Mouse (Mus musculus): ENCODE results near the gene Pdcd2l. TPM values are rescaled to one million over a fixed set of nuclear protein-coding genes. Genes with fewer than 3 reads are reported as not detected.

Pdcd2l gene
- polyA plus RNA-seq, 1 experiment from 2014 or later: 69.0 TPM

DNA sequence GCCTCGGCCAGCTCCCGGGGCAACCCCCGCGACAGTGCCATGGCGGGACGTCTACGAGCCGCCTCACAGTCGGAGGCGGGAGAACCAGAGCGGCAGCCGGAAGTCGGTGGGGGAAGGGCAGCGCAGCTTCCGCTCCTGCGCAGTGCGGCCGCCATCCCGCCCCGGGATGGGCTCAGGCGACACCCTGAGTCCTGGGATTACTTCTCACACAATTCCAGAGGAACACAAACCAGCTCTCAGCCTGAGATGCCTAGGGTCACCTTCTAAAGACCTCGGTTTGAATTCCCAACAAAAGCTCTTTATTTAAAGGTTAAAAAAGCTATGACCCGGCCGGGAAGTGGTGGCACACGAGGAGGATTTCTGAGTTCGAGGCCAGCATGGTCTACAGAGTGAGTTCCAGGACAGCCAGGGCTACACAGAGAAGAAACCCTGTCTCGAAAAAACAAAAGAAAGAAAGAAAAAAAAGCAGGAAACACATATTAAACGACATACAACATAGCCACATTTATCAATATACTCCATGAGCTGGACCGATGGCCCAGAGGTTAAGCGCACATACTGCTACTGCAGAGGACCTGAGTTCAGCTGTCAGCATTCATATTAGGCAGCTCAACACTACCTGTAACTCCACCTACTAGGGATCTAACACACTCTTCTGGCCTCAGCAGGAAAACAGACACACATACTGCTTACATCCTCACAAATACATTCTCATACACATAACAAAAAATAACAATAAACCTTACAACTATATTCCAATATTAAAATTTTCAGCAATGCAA is 27.8 kb downstream of the Pdcd2l start:
- no peaks in the 10 kb centered on the region for H3K9me3 ChIP-seq
- H3K4me3 ChIP-seq: peak overlapping the region; percentile 93
- H3K36me3 ChIP-seq: peaks cover 16% of the 10 kb centered on the region
- H3K4me2 ChIP-seq (replicated peaks): peak overlapping the region; percentile 90
- H3K27me3 ChIP-seq: no peaks in the 10 kb centered on the region
- 11% methylated on average over 30 of the region's 30 CpGs for WGBS
- ATAC-seq (ENCODE audit: low FRiP score, low read depth): peak; percentile 97
- peaks cover 10% of the 10 kb centered on the region for H3K4me1 ChIP-seq
- peak overlapping the region; percentile 96 for H3K9ac ChIP-seq
- peak overlapping the region; percentile 89 for H3K27ac ChIP-seq

DNA sequence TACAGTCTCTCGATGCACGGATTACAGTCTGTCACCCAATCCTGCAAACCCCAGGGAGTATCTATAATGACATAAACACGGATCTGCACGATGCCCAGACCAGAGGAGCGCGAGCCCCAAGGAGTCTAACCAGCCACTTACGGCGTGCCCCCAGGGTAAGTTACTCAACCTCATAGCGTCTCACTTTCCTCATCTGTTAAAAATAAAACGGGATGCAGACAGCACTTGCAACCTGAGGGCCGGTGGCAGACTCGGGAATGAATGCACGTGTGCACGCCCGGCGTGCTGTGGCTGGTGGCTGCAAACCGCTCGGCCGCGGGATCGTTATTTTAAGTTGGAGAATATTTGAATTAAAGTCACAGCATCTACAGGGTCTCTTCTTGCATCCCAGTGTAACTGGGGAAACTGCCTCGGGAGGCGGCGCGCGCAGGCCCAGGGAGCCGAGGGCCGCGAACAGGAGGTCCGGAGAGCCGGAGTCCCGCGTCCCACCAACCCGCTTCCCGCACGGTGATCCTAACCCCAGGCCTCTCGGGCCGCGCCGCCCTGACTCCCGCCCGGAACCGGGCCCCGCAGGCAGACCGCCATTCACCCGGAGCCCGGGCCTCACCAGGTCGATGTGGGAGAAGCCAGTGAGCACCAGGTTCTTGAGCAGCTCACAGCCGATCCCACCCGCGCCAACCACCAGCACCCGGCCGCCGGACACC is 28.5 kb downstream of the Pdcd2l start:
- ATAC-seq (ENCODE audit: low FRiP score, low read depth): peak; percentile 75; the same call in 1 of the 2 replicates
- under 1% methylated on average over 54 of the region's 54 CpGs for WGBS
- Histone ChIP-seq H3K27ac (peak overlapping the region; percentile 89), H3K9me3 (no peaks in the 10 kb centered on the region), H3K4me1 (peaks cover 10% of the 10 kb centered on the region), H3K4me3 (peak overlapping the region; percentile 93), H3K36me3 (peaks cover 23% of the 10 kb centered on the region), H3K27me3 (no peaks in the 10 kb centered on the region), H3K4me2 (replicated peaks) (peak overlapping the region; percentile 90), H3K9ac (peak overlapping the region; percentile 96)

DNA sequence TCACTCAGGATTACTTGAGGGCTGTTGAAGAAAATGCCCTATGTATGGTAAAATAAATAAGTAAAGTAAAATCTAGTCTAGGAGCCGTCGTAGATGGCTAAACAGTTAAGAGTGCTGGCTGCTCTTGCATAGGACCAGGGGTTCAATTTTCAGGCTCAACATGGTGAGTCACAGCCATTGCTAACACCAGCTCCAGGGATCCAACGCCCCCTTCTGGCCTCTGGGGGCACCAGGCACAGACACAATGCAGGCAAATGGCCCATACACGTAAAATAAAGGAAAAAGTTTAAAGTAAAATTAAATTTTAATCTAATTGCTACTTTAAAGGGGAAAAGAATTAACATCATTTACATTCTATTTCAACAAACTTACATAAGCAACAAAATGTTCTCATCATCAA is 29.6 kb downstream of the Pdcd2l start:
- Histone ChIP-seq H3K36me3 (peaks cover 34% of the 10 kb centered on the region), H3K9ac (no peak overlapping the region), H3K4me3 (peak overlapping the region; percentile 20; the same call in 1 of the 2 replicates), H3K4me1 (peaks cover 10% of the 10 kb centered on the region), H3K9me3 (no peaks in the 10 kb centered on the region), H3K27me3 (no peaks in the 10 kb centered on the region), H3K4me2 (replicated peaks) (peak overlapping the region; percentile 90), H3K27ac (no peak overlapping the region)
- WGBS: 59% methylated on average over 4 of the region's 4 CpGs
- no peak for ATAC-seq (ENCODE audit: low FRiP score, low read depth)

DNA sequence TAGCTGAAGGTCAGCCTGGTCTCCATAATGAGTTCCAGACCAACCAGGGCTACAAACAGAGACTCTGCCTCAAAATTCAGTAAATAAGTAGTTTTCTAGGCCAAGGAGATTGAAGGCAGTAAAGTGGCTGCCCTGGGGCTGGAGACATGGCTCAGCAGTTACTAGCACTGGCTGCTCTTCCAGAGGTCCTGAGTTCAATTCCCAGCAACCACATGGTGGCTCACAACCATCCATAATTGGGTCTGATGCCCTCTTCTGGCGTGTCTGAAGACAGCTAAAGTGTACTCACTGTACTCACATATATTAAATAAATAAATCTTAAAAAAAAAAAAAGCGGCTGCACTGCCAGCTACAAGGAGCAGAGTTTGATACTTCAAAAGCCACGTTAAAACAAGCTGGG is 30.5 kb downstream of the Pdcd2l start:
- 81% methylated on average over 3 of the region's 3 CpGs for WGBS
- peaks cover 10% of the 10 kb centered on the region for H3K4me1 ChIP-seq
- peaks cover 42% of the 10 kb centered on the region for H3K36me3 ChIP-seq
- no peak overlapping the region for H3K4me3 ChIP-seq
- peak overlapping the region; percentile 90; the same call in 1 of the 2 replicates for H3K4me2 ChIP-seq (replicated peaks)
- H3K27me3 ChIP-seq: no peaks in the 10 kb centered on the region
- ATAC-seq (ENCODE audit: low FRiP score, low read depth): no peak
- H3K27ac ChIP-seq: no peak overlapping the region
- H3K9me3 ChIP-seq: no peaks in the 10 kb centered on the region
- H3K9ac ChIP-seq: no peak overlapping the region

DNA sequence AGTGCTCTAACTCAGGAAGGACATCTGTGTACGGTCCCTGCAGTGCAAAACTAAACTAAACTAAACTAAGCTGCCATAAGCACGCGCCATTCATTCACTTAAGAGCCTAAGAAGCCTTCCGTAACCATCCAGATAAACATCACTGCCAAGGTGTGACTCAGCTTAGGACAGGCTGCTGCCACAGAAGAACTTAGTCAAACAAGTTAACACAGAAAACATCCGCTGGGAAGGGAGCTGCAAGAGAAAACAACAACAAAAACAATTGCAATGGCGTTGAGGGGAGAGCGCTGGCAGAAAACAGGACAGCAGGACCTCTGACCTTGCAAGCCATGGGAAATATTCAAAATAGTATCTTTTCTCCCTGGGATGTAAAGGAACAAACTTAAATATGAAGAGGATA is 31.8 kb downstream of the Pdcd2l start:
- ATAC-seq (ENCODE audit: low FRiP score, low read depth): no peak
- WGBS: 91% methylated on average over 7 of the region's 7 CpGs
- Histone ChIP-seq H3K27ac (no peak overlapping the region), H3K36me3 (peaks cover 54% of the 10 kb centered on the region), H3K4me1 (peaks cover 10% of the 10 kb centered on the region), H3K27me3 (no peaks in the 10 kb centered on the region), H3K9me3 (no peaks in the 10 kb centered on the region), H3K4me3 (no peak overlapping the region), H3K9ac (no peak overlapping the region), H3K4me2 (replicated peaks) (no peak overlapping the region)

DNA sequence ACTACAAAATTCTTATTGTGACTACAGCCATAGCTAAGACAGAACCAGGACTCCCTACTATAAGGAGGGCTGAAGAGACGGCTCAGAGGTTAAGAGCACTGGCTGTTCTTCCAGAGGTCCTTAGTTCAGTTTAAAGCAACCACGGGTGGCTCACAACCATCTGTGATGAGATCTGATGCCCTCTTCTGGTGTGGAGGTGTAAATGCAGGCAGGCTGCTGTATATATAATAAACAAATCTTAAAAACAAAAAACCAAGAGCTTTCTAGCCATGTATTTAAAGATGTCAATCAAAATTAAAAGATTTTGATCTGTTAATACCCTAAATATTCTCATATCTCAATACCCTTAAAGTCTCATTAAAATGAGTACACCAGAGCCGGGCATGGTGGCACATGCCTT is 37.3 kb downstream of the Pdcd2l start:
- H3K27me3 ChIP-seq: no peaks in the 10 kb centered on the region
- H3K4me3 ChIP-seq: no peak overlapping the region
- no peak overlapping the region for H3K27ac ChIP-seq
- no peaks in the 10 kb centered on the region for H3K9me3 ChIP-seq
- ATAC-seq (ENCODE audit: low FRiP score, low read depth): no peak
- WGBS: 89% methylated on average over 3 of the region's 3 CpGs
- H3K4me1 ChIP-seq: no peaks in the 10 kb centered on the region
- H3K36me3 ChIP-seq: peaks cover 95% of the 10 kb centered on the region
- no peak overlapping the region for H3K9ac ChIP-seq
- no peak overlapping the region for H3K4me2 ChIP-seq (replicated peaks)

DNA sequence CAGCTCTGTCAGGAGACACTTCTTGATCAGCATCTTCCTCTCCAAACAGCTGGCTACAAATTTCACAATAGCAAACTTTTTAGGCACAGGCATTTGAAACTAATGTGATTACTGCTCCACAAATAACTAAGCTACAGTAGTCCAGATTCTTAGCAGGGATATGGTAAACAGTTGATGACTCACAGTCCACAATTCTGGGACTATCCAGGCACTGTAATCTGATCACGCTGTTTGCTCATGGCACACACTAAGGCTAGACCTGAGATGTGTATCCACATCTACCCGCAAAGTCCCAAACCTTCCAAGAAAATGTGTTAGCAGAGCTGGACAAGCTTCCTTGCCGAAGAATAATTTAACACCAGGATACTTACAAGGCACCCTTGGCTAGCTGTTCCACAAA is 38.5 kb downstream of the Pdcd2l start:
- 95% methylated on average over 3 of the region's 3 CpGs for WGBS
- H3K27me3 ChIP-seq: no peaks in the 10 kb centered on the region

DNA sequence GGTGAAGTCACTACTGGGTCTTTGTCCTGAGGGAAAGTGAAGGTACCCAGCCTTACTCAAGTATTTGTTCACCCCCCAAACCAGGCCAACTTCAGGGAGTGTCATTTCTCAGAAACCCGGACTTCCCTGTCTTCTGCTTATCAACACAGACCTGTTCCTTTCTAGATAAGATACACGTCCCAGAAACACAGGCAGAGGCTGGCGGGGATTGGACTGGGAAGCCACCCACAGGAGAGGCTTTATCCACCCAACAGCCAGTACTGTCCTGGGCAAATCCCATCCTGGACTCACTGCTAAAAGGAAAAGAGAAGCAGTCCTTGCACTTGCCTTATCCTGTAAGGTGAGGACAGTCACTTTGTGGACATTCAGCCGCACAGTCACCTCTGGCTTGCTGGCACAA is 49.3 kb downstream of the Pdcd2l start:
- H3K27ac ChIP-seq: no peak overlapping the region
- H3K4me3 ChIP-seq: no peak overlapping the region
- 90% methylated on average over 4 of the region's 4 CpGs for WGBS
- peaks cover 99% of the 10 kb centered on the region for H3K36me3 ChIP-seq
- no peak overlapping the region for H3K9ac ChIP-seq
- no peaks in the 10 kb centered on the region for H3K27me3 ChIP-seq
- H3K9me3 ChIP-seq: peaks cover 5% of the 10 kb centered on the region; the same call in 1 of the 2 replicates
- H3K4me2 ChIP-seq (replicated peaks): no peak overlapping the region
- no peaks in the 10 kb centered on the region for H3K4me1 ChIP-seq
- ATAC-seq (ENCODE audit: low FRiP score, low read depth): no peak

More for the DNA sequence above, 38.5 kb downstream of the Pdcd2l start:
- no peak overlapping the region for H3K27ac ChIP-seq
- no peak for ATAC-seq (ENCODE audit: low FRiP score, low read depth)
- H3K9me3 ChIP-seq: no peaks in the 10 kb centered on the region
- no peaks in the 10 kb centered on the region for H3K4me1 ChIP-seq
- H3K4me2 ChIP-seq (replicated peaks): no peak overlapping the region
- H3K4me3 ChIP-seq: no peak overlapping the region
- H3K9ac ChIP-seq: no peak overlapping the region
- H3K36me3 ChIP-seq: peaks cover 97% of the 10 kb centered on the region

DNA sequence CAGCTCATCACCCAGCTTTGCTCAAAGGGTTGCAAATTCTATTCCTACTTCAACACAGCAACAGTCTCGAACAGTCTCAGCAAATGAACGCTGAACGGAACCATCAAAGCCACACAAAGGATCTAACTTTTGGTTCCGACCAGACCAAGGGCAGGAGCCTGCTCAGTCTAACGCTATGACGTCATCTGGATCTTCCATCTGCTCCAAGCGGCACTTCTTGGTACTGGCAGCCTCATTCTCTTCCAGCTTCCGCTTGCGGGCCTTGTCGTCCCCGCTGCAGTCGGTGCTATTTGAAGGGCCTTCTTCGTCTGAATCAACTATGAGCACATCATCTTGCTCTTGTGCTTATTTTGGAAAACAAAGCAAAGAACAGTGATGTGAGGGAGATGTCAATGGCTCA is 55.3 kb downstream of the Pdcd2l start:
- H3K36me3 ChIP-seq: peaks cover 62% of the 10 kb centered on the region
- no peak overlapping the region for H3K4me2 ChIP-seq (replicated peaks)
- no peak overlapping the region for H3K9ac ChIP-seq
- H3K4me1 ChIP-seq: no peaks in the 10 kb centered on the region
- WGBS: 97% methylated on average over 13 of the region's 13 CpGs
- H3K27me3 ChIP-seq: no peaks in the 10 kb centered on the region
- H3K4me3 ChIP-seq: no peak overlapping the region
- H3K27ac ChIP-seq: no peak overlapping the region
- ATAC-seq (ENCODE audit: low FRiP score, low read depth): no peak
- 0 out of 2 replicates have a peak, but pooled peaks cover 3% of the 10 kb centered on the region for H3K9me3 ChIP-seq

DNA sequence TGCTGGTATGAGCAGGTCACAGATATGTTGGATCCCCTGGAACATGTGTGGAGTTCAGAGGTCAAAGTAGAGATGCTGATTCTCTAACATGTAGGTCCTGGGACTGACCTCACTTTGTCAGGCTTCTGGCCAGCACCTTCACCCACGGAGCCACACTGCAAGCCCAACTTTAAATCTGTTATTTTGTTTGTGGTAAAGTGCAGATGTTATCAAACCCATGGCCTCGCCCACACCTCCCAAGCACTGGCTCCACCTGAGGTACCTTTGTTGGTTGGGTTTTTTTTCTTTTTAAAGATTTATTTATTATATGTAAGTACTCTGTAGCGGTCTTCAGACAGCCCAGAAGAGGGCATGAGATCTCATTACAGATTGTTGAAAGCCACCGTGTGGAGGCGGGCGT is 57.0 kb downstream of the Pdcd2l start:
- H3K27me3 ChIP-seq: no peaks in the 10 kb centered on the region
- H3K9ac ChIP-seq: no peak overlapping the region
- no peak overlapping the region for H3K4me3 ChIP-seq
- 0 out of 2 replicates have a peak, but pooled peaks cover 3% of the 10 kb centered on the region for H3K9me3 ChIP-seq
- H3K4me2 ChIP-seq (replicated peaks): no peak overlapping the region
- WGBS: 91% methylated on average over 6 of the region's 6 CpGs
- 0 out of 2 replicates have a peak, but pooled peaks cover under 1% of the 10 kb centered on the region for H3K4me1 ChIP-seq
- ATAC-seq (ENCODE audit: low FRiP score, low read depth): no peak
- peaks cover 46% of the 10 kb centered on the region for H3K36me3 ChIP-seq
- H3K27ac ChIP-seq: no peak overlapping the region
